Mouse (Mus musculus) ES-Bruce4 (cell line): Measurements from ENCODE around the gene Gm49394. TPM values are rescaled to one million over a fixed set of nuclear protein-coding genes. Genes with fewer than 3 reads are reported as not detected.

Source experiments
- H3K27ac ChIP-seq: 2 replicates; pipeline ENCODE4 v1.5.1; 2012; ENCODE audit warnings: low read length, inconsistent platforms; ENCODE audit not compliant: insufficient read depth
- H3K27me3 ChIP-seq: 2 replicates; pipeline ENCODE4 v1.6.1; 2012; ENCODE audit warnings: mild to moderate bottlenecking, low read length, inconsistent platforms; ENCODE audit not compliant: control insufficient read depth, poor library complexity, insufficient read depth, severe bottlenecking
- H3K36me3 ChIP-seq: 2 replicates; pipeline ENCODE4 v1.6.1; 2012; ENCODE audit warnings: inconsistent platforms, mild to moderate bottlenecking, low read length, moderate library complexity; ENCODE audit not compliant: control insufficient read depth, poor library complexity, insufficient read depth, severe bottlenecking
- H3K4me1 ChIP-seq: one replicate; pipeline ENCODE4 v1.8.1; 2011; ENCODE audit warnings: low read length; ENCODE audit not compliant: control insufficient read depth, insufficient read depth
- H3K4me3 ChIP-seq: 2 replicates; pipeline ENCODE4 v1.5.1; 2011; ENCODE audit warnings: low read depth, mild to moderate bottlenecking, low read length
- H3K9ac ChIP-seq: 2 replicates; pipeline ENCODE4 v1.6.1; 2012; ENCODE audit warnings: low read depth, mild to moderate bottlenecking, inconsistent platforms; ENCODE audit not compliant: poor library complexity, severe bottlenecking
- H3K9me3 ChIP-seq: replicated peaks from 2 replicates; pipeline ENCODE4 v1.6.1; 2012; ENCODE audit warnings: mild to moderate bottlenecking, low read length, inconsistent platforms; ENCODE audit not compliant: control insufficient read depth, poor library complexity, insufficient read depth, severe bottlenecking
- CTCF ChIP-seq: IDR thresholded peaks from one replicate; pipeline ENCODE4 v1.8.1; 2011; ENCODE audit warnings: low read depth, low read length
- EP300 ChIP-seq: IDR thresholded peaks from 2 replicates; pipeline ENCODE4 v1.6.1; 2011; ENCODE audit warnings: low read depth, low read length; ENCODE audit not compliant: insufficient read depth
- POLR2A ChIP-seq: IDR thresholded peaks from one replicate; pipeline ENCODE4 v1.8.1; 2011; ENCODE audit warnings: low read length; ENCODE audit not compliant: insufficient read depth
- polyA plus RNA-seq: library from polyadenylated mRNA; stranded (reverse); fragments of >200 nt; gene quantifications from 2 replicates; pipeline ENCODE4 v1.2.4, GENCODE M21; 2011; ENCODE audit warnings: low read depth; ENCODE audit not compliant: missing spikeins, insufficient read depth, insufficient read length

Gene Gm49394
- 0.34 and 0.37 TPM in 2 replicates for polyA plus RNA-seq

DNA sequence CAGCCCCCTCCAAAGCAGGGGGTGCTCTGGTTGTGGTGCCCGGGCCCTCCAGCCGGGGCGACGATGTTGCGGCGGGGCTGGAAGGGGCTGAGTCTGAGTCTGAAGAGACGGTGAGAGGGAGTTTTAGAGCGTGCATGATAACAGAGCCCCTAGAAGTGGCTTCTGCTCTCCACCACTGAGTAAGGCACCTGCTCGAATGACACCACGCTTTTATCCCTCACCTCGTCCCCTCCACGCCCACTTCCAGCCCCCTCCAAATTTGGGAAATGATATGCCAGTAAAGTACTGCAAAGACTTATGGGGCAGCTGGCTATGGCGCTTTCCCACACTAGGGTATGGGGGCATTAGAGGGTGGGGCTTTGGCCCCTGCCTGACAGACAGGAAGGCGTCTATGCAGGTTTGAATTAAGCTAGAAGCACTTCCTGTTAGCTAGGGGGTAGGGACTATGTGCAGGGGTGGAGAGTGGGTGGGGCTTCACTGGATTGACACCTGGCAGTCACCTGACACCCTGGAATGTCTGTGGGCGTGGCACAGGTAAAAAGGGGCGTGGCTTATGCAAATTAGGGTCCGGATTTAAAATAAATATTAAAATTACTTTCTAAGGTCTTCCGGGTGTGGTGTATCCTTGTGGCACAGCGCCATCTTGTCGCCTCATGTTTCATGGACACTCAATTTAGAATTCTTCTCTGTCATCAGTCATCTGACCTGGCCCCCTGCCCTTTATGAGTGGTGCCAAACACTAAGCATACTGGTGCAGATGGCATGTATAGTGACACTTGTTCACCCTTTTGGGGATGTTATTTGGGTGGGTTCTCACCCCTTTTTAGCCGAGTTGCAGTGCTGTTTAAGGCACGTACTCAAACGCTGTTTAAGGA is at the start of gene Gm49394:
Gm49394 (minus strand) TSS at position 192 of the 875 bp plus-strand sequence.
- H3K9me3 ChIP-seq, result peaks cover 22% of the 10 kb centered on the region
- no peaks in the 10 kb centered on the region for H3K36me3 ChIP-seq
- TF ChIP-seq POLR2A (no peak), EP300 (no peak), CTCF (no peak)
- H3K4me1 ChIP-seq, result no peaks in the 10 kb centered on the region
- peaks cover 5% of the 10 kb centered on the region for H3K27me3 ChIP-seq
- H3K4me3 ChIP-seq, result no peak within 1 kb of the TSS
- no peak within 1 kb of the TSS for H3K9ac ChIP-seq
- no peak within 1 kb of the TSS for H3K27ac ChIP-seq

DNA sequence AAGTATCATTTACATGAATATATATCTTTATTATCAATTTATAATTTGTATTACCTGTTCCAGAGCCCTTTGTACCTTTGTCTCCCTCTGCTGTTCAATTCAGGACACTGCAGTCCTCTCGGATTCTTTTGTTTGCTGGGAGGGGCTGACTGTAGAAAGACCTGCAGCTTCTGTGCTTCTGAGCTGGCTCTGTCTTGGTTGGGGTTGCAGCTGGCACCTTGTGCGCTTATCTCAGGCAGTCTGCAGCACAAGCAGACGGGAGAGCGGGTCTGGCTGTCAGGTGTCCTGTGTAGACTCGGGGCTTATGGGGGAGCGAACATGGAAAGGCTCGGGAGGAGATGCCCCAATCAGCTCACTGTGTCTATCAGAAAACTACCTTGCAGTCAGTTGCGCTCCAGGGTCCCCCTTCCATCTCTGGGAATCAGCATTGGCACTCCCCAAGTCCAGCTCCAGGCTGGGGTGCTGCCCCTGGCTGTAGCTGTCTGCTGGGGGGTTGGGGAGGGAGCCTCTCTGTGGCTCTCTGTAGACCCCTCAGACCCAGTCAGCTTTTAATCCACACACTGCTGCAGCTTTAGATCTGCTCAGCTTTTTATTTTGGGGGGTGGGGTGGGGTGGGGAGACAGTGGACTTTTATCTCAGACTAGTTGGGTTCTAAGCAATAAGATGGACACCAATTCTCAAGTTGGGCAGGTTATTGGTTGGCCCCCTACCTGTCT is 45.2 kb upstream of the Gm49394 start:
- no peaks in the 10 kb centered on the region; the same call in 1 of the 2 replicates for H3K27me3 ChIP-seq
- H3K4me3 ChIP-seq, result no peak overlapping the region
- TF ChIP-seq POLR2A (no peak), CTCF (peak; percentile 16)
- H3K36me3 ChIP-seq, result no peaks in the 10 kb centered on the region
- H3K4me1 ChIP-seq, result no peaks in the 10 kb centered on the region
- H3K9me3 ChIP-seq, result no peaks in the 10 kb centered on the region
- no peak overlapping the region for H3K27ac ChIP-seq
- H3K9ac ChIP-seq, result no peak overlapping the region

DNA sequence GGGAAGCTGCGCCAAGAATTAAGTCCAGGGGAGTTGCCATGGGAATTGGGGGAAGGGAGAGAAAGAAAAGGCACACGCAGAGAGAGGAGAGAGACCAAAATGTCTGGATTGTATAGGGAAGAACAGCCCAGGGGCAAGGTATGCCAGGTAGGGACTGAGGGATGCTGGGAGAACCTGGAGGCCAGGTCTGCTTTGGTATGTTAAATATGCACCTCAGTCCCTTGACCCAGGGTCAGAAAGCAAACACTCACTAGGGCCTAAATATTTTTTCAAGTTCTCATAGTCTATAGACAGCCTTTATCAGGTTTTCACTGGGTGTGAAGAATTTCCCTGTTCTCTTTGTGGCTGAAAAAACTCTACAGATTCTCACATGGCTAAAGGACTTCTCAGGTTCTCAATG is 37.1 kb upstream of the Gm49394 start:
- H3K4me1 ChIP-seq, result no peaks in the 10 kb centered on the region
- H3K27ac ChIP-seq, result no peak overlapping the region
- no peaks in the 10 kb centered on the region for H3K36me3 ChIP-seq
- no peaks in the 10 kb centered on the region for H3K27me3 ChIP-seq
- H3K9me3 ChIP-seq, result no peaks in the 10 kb centered on the region
- no peak overlapping the region for H3K4me3 ChIP-seq
- TF ChIP-seq POLR2A (no peak), CTCF (no peak), EP300 (no peak)
- H3K9ac ChIP-seq, result no peak overlapping the region

DNA sequence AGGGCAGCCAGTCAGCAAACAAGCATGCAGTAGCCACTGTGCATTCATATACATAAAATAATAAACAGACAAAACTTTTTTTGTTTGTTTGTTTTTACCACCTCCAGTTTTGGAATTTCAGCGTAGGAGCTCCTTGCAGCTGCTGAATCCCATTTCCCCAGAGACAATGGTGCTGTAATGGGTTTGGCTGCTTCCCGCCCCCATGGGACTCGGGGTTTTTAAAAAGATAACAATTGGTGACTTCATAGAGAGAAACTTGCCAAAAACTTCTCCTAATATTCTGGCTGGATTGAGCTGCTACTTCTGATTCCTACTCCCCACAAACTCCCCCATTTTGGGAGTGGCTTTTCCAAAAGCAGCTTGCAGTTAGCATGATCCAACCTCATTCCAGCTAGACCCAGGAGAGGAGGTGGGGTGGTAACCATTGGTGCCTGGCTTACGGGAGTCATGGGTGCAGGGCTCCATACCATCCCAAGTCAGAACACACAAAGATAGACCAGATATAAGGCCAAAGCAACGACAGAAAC is 29.7 kb upstream of the Gm49394 start:
- no peak overlapping the region for H3K9ac ChIP-seq
- no peaks in the 10 kb centered on the region for H3K4me1 ChIP-seq
- H3K27ac ChIP-seq, result no peak overlapping the region
- H3K9me3 ChIP-seq, result no peaks in the 10 kb centered on the region
- no peak for TF ChIP-seq CTCF
- no peak for TF ChIP-seq POLR2A
- no peak for TF ChIP-seq EP300
- H3K27me3 ChIP-seq, result no peaks in the 10 kb centered on the region; the same call in 1 of the 2 replicates
- H3K36me3 ChIP-seq, result no peaks in the 10 kb centered on the region
- H3K4me3 ChIP-seq, result no peak overlapping the region

DNA sequence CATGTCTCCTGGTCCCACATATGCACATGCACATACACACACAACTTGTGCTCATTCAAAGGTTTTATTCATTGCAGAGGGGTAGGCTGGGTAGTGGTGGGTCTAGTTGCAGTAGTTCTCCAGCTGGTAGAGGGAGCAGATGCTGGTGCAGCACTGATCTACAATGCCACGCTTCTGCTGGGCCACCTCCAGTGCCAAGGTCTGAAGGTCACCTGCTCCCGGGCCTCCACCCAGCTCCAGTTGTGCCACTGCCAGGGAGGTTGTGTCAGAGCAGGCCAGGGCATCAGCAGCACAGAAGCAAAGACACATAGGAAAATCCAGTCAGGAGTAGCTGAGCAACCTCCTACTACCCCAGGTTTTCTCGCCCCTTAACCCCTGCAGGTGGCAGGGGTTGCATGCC is 8.9 kb upstream of the Gm49394 start:
- H3K9ac ChIP-seq, result no peak overlapping the region

More for the DNA sequence above, 8.9 kb upstream of the Gm49394 start:
- H3K36me3 ChIP-seq, result no peaks in the 10 kb centered on the region
- H3K4me3 ChIP-seq, result no peak overlapping the region
- no peaks in the 10 kb centered on the region for H3K4me1 ChIP-seq
- H3K27me3 ChIP-seq, result no peaks in the 10 kb centered on the region; the same call in 1 of the 2 replicates
- no peak overlapping the region for H3K27ac ChIP-seq
- TF ChIP-seq POLR2A, result no peak
- no peak for TF ChIP-seq CTCF
- TF ChIP-seq EP300, result no peak
- H3K9me3 ChIP-seq, result no peaks in the 10 kb centered on the region
